Mouse (Mus musculus) testis, postnatal 10 days (tissue): ENCODE data around the gene Ip6k1.

Experiments
- DNase-seq: peaks from one replicate; pipeline ENCODE4 v3.0.0; 2021; ENCODE audit warnings: low spot score

Ip6k1 gene

DNA sequence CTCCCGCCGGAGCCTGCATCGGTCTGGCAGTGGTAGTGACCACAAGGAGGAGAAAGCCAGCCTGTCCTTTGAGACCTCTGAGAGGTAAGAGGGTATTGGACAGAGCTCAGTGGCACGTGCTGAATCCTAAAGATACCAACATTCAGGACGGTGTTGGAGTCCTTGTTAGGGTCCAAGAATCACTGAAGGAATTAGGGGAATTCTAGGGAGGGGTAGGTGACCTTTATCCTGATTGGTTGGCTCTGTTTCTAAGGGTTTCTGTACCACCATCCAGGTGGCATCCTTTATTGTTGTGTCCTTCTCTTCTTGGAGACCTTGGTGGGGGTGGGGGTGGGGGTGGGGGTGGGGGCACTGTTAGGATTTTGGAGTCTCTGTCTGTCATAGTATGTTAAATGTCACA is 29.8 kb downstream of the Ip6k1 start:
- no peak for DNase-seq

DNA sequence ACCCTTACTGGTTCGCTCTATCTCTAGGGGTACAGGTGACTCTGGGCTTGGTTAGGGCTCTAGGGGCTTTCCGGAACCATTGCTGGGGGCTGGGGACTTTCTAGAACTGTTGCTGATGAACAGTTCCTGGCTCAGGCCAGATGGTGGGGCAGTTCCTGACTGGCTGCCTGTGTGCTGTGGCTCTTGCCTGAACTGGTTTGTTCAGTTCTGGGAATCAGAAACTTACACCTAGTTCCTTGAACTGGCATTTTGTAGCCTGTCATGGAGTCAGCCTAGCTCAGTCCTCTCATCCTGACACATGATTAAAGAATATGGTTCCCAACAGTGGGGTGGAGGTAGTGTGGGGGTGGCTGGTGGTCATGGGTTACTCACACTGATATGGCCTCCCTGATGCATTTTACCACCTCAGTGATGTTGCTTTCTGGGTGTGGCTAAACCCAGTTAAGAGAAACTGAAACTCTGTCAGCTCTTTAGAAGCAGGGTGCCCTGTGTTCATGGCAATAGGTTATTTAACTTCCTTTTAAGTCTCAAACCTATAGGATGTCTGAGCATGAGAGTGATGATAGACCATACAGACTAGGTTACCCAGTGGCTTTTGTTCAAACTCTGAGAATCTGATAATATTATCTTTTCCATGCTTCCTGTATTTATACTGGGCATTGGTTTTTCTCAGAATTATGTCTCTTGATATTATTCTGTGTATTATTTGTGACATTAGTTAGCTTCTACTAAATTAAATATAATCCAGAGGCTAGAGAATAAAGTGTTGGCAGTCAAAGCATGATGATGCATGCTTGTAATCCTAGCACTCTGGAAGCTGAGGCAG is 33.2 kb downstream of the Ip6k1 start:
- no peak for DNase-seq

DNA sequence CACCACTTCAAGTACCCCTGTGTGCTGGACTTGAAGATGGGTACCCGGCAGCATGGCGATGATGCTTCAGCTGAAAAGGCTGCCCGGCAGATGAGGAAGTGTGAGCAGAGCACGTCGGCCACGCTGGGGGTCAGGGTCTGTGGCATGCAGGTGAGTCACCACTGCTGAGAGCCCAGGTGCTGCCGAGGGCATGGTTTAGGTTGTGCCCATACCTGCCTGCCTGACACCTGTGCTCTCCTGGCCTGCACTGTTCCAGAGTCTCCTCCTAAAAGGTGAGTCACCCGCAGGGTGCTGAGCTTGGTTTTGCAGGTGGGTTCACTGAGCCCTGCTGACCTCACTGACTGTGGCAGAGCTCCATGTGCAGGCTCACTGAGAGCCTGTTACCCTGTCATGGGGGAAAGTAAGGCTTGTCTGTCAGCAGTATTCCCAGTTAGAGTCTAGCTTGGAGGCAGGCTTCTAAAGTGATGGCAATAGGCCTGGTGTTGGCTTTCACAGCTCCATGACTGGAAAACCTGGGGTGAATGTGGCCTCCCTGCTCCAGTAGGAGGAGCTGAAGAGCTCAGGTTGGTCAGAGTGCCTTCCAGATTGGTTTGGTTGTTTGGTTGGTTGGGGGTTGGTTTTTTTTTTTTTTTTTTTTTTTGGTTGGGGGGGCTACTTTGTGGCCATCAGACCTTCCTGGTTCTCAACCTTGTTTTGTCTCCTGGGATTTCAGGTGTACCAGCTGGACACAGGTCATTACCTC is 42.6 kb downstream of the Ip6k1 start:
- no peak for DNase-seq

DNA sequence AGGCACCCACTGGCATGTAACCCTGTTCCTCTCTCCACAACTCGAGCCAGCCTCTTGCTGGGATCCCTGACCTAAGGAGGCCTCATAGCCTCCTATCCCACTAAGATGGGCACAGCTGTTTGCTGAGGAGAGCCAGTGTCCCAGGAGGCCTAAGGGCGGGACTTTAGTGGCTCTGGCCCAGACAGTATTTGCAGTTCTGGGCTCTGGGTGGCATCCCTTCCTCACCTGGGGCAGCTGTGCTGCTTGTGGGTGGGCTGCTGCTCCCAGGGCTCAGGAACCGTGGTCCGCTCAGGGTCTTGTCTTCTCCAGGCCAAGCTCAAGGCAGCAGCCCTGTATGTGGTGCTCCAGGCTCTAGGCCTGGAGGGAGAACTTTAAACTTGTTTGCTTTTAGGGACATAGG is 44.3 kb downstream of the Ip6k1 start:
- no peak for DNase-seq

DNA sequence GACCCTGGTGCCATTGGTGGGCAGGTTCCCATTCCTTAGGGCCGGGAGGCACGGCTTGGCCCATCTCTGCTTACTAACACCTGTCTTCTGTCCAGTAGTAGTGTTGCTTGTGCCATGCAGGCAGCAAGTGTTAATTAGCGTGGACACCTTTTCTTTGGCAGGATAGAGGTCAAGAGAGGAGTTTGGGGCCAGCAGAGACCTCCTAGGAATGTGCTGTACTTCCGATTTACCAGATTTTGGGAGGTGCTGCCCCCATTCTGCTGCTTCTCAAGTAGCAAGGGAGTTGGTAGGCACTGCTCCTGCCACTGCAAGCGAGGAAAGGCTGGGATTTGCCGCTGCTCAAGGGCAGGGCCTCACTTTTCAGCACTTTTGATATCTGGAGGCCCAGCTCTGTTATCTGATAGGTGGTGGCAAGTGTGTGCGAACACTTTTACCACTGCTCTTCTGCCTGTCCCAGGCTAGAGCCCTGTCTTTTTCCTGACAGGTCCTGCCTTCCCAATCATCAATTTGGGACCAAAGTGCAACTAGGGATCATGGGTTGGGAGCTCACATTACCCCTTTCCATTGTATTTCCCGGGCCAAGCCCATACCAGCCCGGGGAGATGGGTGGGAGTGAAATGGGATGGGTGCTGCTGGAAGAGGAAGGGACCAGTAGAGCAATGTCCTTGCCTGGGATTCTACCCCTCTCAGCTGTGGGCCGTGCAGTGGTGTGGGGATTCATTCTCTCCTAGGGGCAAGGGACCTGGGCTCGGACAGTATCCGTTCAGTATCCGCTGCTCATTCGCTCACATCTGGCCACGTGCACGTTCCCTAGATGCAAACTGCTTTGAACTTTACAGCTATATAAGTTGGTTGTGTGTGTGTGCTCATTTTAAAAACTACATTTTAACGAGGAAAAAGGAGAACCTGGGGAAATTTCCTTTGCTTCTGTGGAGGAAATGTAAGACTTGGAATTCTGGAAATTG is 45.6 kb downstream of the Ip6k1 start:
- DNase-seq = no peak

DNA sequence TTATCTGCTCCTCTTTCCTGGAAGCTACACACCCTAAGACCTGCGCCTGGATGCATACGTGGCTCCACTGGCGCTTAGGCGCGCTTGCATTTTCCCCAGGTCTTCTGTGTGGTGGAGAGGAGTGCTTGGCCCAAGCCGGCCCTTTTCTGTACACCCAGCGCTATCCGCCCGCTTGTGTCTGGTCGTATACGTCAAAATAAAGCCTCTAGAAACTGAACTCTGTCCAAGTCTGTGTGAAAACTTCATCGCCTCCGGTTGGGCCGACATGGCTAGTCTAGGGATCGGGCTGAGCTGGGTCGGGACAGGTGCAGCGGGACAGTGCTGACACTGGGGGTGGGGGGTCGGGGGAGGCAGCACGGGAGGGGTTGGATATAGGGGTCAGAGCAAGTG is 46.3 kb downstream of the Ip6k1 start:
- no peak for DNase-seq

DNA sequence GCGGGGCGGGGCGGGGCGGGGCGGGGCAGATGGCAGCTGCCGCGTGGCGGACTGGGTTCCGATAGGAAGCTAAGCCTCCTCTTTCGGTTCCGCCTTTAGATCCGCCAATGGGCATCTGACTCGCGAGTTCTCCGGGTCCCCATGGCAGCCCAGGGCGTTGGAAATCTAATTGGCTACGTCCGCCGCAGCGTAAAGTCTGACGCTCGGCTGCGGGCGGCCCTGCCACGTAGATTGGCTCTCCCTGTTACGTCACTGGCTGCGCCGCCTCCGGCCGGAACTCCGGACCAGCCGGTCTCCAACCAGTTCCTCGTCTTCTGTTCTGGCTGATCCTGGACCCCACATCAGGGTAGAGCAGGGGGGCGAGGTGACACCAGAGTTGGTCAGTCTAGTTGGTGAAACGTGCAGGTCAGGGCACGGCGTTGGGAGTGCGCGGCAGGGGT is 46.7 kb downstream of the Ip6k1 start, which contains the start of gene Gmppb:
Gene Gmppb, plus strand, starts transcription at position 227 of the 440 bp plus-strand sequence.
- peak; percentile 93 for DNase-seq

DNA sequence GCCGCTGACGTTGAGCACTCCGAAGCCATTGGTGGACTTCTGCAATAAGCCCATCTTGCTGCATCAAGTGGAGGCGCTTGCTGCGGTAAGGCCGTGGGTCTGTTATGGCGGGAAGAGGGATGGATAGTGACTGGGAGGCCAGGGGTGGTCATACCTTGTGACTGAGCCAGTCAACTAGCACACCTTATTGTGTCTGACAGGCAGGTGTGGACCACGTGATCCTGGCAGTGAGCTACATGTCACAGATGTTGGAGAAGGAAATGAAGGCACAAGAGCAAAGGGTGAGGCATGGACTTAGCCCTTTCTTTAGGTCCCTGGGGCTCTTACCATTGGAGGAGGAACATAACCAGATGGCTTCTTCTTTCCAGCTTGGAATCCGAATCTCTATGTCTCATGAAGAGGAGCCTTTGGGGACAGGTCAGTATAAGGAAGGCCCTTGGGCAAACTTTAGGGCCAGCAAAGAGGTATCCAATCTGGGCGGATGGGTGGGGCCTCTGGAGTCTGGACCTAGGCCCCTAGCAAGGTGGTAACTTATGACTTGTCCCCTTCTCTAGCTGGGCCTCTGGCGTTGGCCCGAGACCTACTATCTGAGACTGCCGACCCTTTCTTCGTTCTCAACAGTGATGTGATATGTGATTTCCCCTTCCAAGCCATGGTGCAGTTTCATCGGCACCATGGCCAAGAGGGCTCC is 47.4 kb downstream of the Ip6k1 start:
- DNase-seq = no peak

DNA sequence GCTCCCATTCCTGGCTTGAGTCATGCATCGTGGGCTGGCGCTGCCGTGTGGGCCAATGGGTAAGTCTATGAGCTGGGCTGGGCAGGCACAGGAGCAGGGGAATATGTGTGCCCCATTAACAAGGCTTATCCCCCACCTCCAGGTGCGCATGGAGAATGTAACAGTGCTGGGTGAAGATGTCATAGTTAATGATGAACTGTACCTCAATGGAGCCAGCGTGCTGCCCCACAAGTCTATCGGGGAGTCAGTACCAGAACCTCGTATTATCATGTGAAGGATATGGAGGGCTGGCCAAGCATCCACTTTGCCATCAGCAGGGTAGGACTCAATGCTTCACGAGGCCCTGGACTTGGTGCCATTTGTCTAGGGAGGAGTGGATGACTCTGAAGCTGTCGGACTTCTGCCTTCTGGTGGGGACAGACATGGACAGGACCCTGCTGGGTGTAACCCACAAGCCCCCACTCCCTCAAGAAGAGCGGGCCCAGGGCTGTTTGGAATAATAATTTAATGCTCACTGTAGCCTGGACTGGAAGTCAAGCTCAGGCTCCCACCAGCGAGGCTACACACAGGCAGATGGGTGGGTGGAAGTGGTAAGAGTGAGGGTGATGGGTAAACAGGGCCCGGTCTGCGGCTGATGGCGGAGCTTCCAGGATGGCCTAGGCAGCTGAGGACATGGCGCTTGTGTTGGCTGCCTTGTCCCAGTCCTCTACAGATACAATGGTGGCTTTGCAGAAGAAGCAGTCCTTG is 49.1 kb downstream of the Ip6k1 start:
- DNase-seq = no peak

DNA sequence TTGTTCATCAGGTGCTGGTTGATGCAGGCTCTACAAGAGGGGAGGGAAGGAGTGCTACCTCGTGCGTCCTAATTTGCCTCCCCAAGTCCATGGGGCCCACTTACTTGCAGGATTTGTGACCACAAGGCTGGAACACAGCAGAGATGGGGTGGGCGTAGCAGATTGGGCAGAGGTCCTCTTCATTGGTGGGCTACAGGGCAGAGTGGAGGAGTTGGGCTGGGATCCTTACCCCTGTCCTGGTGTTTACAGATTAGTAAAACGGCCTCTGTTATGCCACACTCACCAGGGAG is 49.6 kb downstream of the Ip6k1 start:
- DNase-seq = no peak

DNA sequence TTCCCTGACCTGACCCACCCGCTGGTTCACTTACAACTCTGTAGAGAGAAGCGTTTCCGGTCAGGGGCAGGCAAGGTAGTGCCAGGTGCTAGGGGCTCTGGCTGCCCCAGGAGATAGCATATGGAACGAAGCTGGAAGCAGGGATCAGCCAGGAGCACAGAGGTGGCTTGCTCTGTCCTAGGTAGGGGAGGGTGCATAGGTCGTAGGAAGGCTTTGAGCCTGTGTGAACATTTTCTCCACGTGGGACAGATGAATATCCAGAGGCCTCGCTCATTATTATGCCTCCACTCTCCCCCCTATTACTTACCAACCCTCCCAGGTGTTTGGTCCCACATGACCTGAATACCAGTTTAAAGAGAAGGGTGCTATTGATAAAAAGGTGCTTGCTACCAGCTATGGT is 50.1 kb downstream of the Ip6k1 start:
- DNase-seq = no peak

DNA sequence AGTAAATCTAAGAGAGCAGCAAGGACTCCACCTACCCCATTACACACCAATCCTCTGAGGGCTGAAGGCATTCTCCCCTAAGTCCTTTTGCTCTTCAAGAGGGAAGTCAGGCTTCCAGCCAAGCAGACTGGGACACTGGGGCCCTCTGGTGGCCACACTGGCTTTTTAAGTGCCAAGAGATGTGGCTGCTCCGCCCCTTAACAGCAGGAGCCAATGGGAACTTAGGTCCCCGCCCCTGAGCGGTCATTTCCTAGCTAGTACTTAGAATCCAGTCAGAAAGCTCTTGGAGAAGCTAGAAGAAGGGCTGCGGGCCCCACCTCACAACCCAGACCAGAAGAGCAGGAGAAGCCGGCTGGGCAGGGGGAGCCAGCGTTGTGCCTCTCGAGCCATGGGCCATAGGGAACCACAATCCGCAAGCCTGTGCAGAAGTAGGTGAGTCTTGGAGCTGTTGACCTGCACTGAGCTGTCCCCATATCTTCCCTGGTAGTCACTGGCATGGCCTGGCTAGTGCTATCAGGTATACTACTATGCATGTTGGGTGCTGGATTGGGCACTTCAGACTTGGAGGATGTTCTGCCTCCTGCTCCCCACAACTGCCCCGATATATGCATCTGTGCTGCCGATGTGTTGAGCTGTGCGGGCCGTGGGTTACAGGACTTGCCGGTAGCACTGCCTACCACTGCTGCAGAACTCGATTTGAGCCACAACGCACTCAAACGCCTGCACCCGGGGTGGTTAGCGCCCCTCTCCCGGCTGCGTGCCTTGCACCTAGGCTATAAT is 50.8 kb downstream of the Ip6k1 start, which contains the start of gene Amigo3:
Gene Amigo3, plus strand, starts transcription at position 275 of the 780 bp plus-strand sequence.
- DNase-seq = peak; percentile 98

DNA sequence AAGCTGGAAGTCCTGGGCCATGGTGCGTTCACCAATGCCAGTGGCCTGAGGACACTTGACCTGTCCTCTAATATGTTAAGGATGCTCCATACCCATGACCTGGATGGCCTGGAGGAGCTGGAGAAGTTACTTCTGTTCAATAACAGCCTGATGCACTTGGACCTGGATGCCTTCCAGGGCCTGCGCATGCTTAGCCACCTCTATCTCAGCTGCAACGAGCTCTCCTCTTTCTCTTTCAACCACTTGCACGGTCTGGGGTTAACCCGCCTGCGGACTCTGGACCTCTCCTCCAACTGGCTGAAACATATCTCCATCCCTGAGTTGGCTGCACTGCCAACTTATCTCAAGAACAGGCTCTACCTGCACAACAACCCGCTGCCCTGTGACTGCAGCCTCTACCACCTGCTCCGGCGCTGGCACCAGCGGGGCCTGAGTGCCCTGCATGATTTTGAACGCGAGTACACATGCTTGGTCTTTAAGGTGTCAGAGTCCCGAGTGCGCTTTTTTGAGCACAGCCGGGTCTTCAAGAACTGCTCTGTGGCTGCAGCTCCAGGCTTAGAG is 51.4 kb downstream of the Ip6k1 start:
- peak; percentile 39 for DNase-seq

DNA sequence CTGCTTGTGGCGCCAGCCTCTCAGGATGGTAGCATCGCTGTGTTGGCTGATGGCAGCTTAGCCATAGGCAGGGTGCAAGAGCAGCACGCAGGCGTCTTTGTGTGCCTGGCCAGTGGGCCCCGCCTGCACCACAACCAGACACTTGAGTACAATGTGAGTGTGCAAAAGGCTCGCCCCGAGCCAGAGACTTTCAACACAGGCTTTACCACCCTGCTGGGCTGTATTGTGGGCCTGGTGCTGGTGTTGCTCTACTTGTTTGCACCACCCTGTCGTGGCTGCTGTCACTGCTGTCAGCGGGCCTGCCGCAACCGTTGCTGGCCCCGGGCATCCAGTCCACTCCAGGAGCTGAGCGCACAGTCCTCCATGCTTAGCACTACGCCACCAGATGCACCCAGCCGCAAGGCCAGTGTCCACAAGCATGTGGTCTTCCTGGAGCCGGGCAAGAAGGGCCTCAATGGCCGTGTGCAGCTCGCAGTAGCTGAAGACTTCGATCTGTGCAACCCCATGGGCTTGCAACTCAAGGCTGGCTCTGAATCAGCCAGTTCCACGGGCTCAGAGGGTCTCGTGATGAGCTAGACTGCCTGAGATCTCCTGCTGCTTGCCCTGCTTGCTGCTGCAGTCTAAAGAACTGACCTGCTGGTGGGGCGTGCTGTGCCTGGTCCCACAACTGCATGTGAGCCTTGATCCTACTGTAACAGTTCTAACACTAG is 52.2 kb downstream of the Ip6k1 start:
- peak; percentile 43 for DNase-seq

DNA sequence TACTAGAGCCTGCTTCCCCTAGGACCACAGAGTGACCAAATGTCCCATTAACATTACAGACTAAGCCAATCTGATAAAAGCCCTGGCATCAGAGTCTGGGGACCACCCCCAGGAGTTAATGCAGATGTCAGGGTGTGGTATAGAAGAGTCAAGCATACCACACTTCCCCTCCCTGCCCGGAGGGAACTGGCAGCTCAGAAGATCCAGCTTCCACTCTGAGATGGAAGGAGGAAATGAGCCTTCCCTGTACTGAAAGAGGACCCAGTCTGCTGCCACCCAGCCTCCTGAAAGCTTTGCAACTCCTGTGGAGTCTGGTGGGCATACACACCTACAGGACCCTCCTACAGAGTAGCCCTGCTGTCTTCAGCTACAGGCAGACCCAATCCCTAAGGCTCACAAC is 52.8 kb downstream of the Ip6k1 start:
- peak; percentile 32 for DNase-seq

DNA sequence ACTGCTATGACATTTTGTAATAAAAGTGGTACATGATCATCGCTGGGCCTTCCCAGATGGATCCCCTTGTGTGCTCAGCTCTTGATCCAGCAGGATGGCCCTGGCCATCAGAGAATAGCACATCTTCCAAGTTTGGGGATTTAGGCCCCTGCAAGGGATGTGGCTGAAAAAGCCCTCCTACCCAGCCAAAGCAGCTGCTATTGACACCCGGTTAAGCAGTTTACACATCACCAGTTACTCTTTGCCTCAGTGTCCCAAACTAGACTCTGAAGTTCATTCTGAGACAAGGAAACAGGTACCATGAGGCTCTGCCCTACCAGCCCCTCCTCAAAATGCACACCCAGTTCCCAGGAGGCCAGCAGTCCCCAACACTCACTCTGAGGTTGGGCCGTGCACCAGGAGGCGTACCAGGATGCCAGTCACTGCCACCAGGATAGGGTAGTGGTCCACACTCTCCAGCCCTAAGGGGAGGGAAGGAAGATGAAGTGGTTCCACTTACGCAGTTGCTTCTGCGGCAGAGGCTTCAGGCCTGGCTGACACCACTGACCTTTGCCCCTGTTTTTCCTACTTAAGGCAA is 53.4 kb downstream of the Ip6k1 start:
- DNase-seq = peak; percentile 36

DNA sequence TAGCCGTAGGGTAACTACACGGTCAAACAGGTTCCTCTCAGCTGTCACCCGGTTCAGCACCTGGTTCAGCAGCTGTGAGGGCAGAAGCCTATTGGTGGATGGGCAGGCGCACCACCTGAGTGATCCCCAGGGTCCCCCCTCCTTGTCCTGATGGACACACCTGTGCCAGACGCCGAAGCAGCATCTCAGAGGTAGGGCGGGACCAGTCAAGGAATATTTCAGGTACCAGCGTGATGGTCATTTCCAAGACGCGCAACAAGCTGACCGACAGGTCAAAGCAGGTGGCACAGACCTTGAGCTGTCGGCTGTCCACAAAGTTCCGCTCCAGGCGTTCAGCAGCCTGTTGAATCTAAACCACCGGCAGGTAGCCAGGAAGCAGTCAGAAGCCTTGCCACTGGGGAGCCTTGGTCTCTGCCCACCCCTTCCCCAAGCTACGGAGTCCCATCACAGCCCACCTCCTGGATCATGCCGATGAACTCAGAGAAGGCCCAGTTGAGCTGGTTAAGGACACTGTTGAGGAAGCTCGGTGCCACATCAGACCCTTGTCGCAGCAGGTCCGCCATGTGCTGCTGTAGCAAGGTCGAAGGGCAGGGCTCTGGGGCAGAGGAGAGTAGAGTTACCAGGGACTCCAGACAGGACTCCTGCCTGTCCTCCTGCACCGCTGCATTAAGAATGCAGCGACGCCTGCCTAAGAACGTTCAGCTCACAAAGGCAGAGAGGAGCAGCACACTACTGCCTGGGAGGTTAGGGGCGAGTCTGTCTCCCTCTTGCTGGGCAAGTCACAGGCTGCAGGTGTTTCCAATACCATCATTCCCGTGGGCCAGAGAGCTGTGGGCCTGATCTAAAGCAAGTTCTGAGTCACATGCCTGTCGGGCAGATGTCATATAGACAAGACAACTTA is 54.3 kb downstream of the Ip6k1 start:
- DNase-seq = peak; percentile 42

DNA sequence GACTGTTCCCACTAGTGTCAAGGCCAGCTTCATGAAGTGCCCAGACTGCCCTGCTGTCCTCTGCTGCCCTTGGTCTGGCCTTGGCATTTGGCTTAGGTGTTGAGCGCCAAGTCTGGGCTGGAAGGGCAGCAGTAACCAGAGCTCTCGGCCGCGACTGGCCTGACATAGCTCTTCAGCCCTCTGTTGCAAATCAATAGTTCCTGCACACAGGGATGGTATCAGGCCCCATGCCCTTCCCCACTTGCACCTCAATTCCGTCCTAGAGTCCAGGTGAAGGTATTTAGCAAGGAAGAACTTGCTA is 54.9 kb downstream of the Ip6k1 start:
- peak; percentile 47 for DNase-seq
